Mouse (Mus musculus): Measurements from ENCODE around the gene Ccnf. TPM values are rescaled to one million over a fixed set of nuclear protein-coding genes. Genes with fewer than 3 reads are reported as not detected.
A peak's percentile ranks its signal among the peaks of the same experiment; 100 is the strongest.

Gene Ccnf
- total and polyA plus RNA-seq, 2 experiments from 2014 or later: 5.0 to 6.2 TPM

- Histone ChIP-seq H3K27ac (ENCODE audit: low read depth, low read length) (no peak overlapping the region), H3K36me3 (ENCODE audit: insufficient read depth, low read length) (no peaks in the 10 kb centered on the region), H3K4me2 (ENCODE audit: low read depth, low read length, poor library complexity, severe bottlenecking) (no peak overlapping the region), H3K9me3 (ENCODE audit: low read length) (no peaks in the 10 kb centered on the region), H3K4me3 (ENCODE audit: low read depth, low read length) (no peak overlapping the region), H3K4me1 (ENCODE audit: insufficient read depth, low read length) (no peaks in the 10 kb centered on the region), H3K27me3 (ENCODE audit: insufficient read depth, low read length) (no peaks in the 10 kb centered on the region), H3K9ac (replicated peaks; ENCODE audit: low read length, poor library complexity, severe bottlenecking) (no peak overlapping the region)
- 76% methylated on average over 4 of the region's 4 CpGs for WGBS
- ATAC-seq (ENCODE audit: low FRiP score) (no peak), DNase-seq (ENCODE audit: low spot score) (no peak)
- TF ChIP-seq CTCF (IDR thresholded peaks at IDR 0.05): no peak
Observed at GRCm38 (mm10) chr17:24258981-24259380, 7.7 kb upstream of the Ccnf start.

- no peak overlapping the region for H3K4me3 ChIP-seq (ENCODE audit: low read depth, low read length)
- H3K4me1 ChIP-seq (ENCODE audit: insufficient read depth, low read length): no peaks in the 10 kb centered on the region
- TF ChIP-seq CTCF (IDR thresholded peaks at IDR 0.05): no peak
- H3K36me3 ChIP-seq (ENCODE audit: insufficient read depth, low read length): no peaks in the 10 kb centered on the region
- WGBS: 97% methylated on average over 2 of the region's 2 CpGs
- ATAC-seq (ENCODE audit: low FRiP score) (no peak), DNase-seq (ENCODE audit: low spot score) (no peak)
- no peak overlapping the region for H3K27ac ChIP-seq (ENCODE audit: low read depth, low read length)
- no peaks in the 10 kb centered on the region for H3K27me3 ChIP-seq (ENCODE audit: insufficient read depth, low read length)
- H3K9ac ChIP-seq (replicated peaks; ENCODE audit: low read length, poor library complexity, severe bottlenecking): no peak overlapping the region
- H3K9me3 ChIP-seq (ENCODE audit: low read length): no peaks in the 10 kb centered on the region
- no peak overlapping the region for H3K4me2 ChIP-seq (ENCODE audit: low read depth, low read length, poor library complexity, severe bottlenecking)
Observed at GRCm38 (mm10) chr17:24252329-24252728, 1.0 kb upstream of the Ccnf start.

GRCm38 (mm10) chr17:24250988-24251319 is 330 bp downstream of the Ccnf start:
- Histone ChIP-seq H3K9ac (replicated peaks; ENCODE audit: low read length, poor library complexity, severe bottlenecking) (peak overlapping the region; percentile 56), H3K4me3 (ENCODE audit: low read depth, low read length) (peak overlapping the region; percentile 73), H3K4me2 (ENCODE audit: low read depth, low read length, poor library complexity, severe bottlenecking) (peak overlapping the region; percentile 90), H3K4me1 (ENCODE audit: insufficient read depth, low read length) (no peaks in the 10 kb centered on the region), H3K36me3 (ENCODE audit: insufficient read depth, low read length) (0 out of 2 replicates have a peak, but pooled peaks cover 2% of the 10 kb centered on the region), H3K27ac (ENCODE audit: low read depth, low read length) (no peak overlapping the region), H3K27me3 (ENCODE audit: insufficient read depth, low read length) (no peaks in the 10 kb centered on the region), H3K9me3 (ENCODE audit: low read length) (no peaks in the 10 kb centered on the region)
- WGBS: under 1% methylated on average over 31 of the region's 32 CpGs
- DNase-seq (ENCODE audit: low spot score) (no peak), ATAC-seq (ENCODE audit: low FRiP score) (no peak)
- TF ChIP-seq CTCF (IDR thresholded peaks at IDR 0.05): no peak

GRCm38 (mm10) chr17:24248641-24249040 is 2.6 kb downstream of the Ccnf start:
- DNase-seq (ENCODE audit: low spot score): no peak
- no peak overlapping the region for H3K27ac ChIP-seq (ENCODE audit: low read depth, low read length)
- no peaks in the 10 kb centered on the region for H3K27me3 ChIP-seq (ENCODE audit: insufficient read depth, low read length)
- H3K36me3 ChIP-seq (ENCODE audit: insufficient read depth, low read length): peaks cover 6% of the 10 kb centered on the region
- H3K4me3 ChIP-seq (ENCODE audit: low read depth, low read length): no peak overlapping the region
- no peak for ATAC-seq (ENCODE audit: low FRiP score)
- no peaks in the 10 kb centered on the region for H3K4me1 ChIP-seq (ENCODE audit: insufficient read depth, low read length)
- no peak overlapping the region for H3K4me2 ChIP-seq (ENCODE audit: low read depth, low read length, poor library complexity, severe bottlenecking)
- peak; percentile 32; the same call in 1 of the 2 replicates for TF ChIP-seq CTCF (IDR thresholded peaks at IDR 0.05)
- 95% methylated on average over 2 of the region's 2 CpGs for WGBS
- no peaks in the 10 kb centered on the region for H3K9me3 ChIP-seq (ENCODE audit: low read length)
- no peak overlapping the region for H3K9ac ChIP-seq (replicated peaks; ENCODE audit: low read length, poor library complexity, severe bottlenecking)

- no peak overlapping the region for H3K27ac ChIP-seq (ENCODE audit: low read depth, low read length)
- H3K27me3 ChIP-seq (ENCODE audit: insufficient read depth, low read length): no peaks in the 10 kb centered on the region
- no peaks in the 10 kb centered on the region for H3K4me1 ChIP-seq (ENCODE audit: insufficient read depth, low read length)
- DNase-seq (ENCODE audit: low spot score) (no peak), ATAC-seq (ENCODE audit: low FRiP score) (no peak)
- no peaks in the 10 kb centered on the region for H3K9me3 ChIP-seq (ENCODE audit: low read length)
- no peak overlapping the region for H3K4me2 ChIP-seq (ENCODE audit: low read depth, low read length, poor library complexity, severe bottlenecking)
- peaks cover 21% of the 10 kb centered on the region for H3K36me3 ChIP-seq (ENCODE audit: insufficient read depth, low read length)
- WGBS: 98% methylated on average over 8 of the region's 8 CpGs
- no peak overlapping the region for H3K4me3 ChIP-seq (ENCODE audit: low read depth, low read length)
- no peak for TF ChIP-seq CTCF (IDR thresholded peaks at IDR 0.05)
- no peak overlapping the region for H3K9ac ChIP-seq (replicated peaks; ENCODE audit: low read length, poor library complexity, severe bottlenecking)
Observed at GRCm38 (mm10) chr17:24244061-24244460, 7.2 kb downstream of the Ccnf start.

GRCm38 (mm10) chr17:24243311-24243969 is 7.8 kb downstream of the Ccnf start:
- Histone ChIP-seq H3K4me2 (ENCODE audit: low read depth, low read length, poor library complexity, severe bottlenecking) (no peak overlapping the region), H3K4me1 (ENCODE audit: insufficient read depth, low read length) (no peaks in the 10 kb centered on the region), H3K27me3 (ENCODE audit: insufficient read depth, low read length) (no peaks in the 10 kb centered on the region), H3K4me3 (ENCODE audit: low read depth, low read length) (no peak overlapping the region), H3K27ac (ENCODE audit: low read depth, low read length) (no peak overlapping the region), H3K9me3 (ENCODE audit: low read length) (no peaks in the 10 kb centered on the region), H3K36me3 (ENCODE audit: insufficient read depth, low read length) (peaks cover 21% of the 10 kb centered on the region), H3K9ac (replicated peaks; ENCODE audit: low read length, poor library complexity, severe bottlenecking) (no peak overlapping the region)
- no peak for ATAC-seq (ENCODE audit: low FRiP score)
- peak; percentile 14 for DNase-seq (ENCODE audit: low spot score)
- 89% methylated on average over 4 of the region's 4 CpGs for WGBS
- peak; percentile 71 for TF ChIP-seq CTCF (IDR thresholded peaks at IDR 0.05)

All from midbrain, postnatal 0 days (tissue).